Mouse (Mus musculus): ENCODE measurements at regions not wholly inside any gene's neighbourhood (a gene's known extent, or its start where the extent isn't known, plus 50 kb on each side); places are given as distances from the start of the nearest gene placed in this dataset.
A peak's percentile ranks its signal among the peaks of the same experiment; 100 is the strongest.

- no peaks in the 10 kb centered on the region for H3K36me3 ChIP-seq (ENCODE audit: control insufficient read depth, insufficient read depth, low read length)
- TF ChIP-seq CTCF (IDR thresholded peaks at IDR 0.05; ENCODE audit: control insufficient read depth, insufficient read depth, insufficient replicate concordance, low read depth, low read length) (peak; percentile 94), POLR2A (IDR thresholded peaks at IDR 0.05; ENCODE audit: control insufficient read depth, low read depth, low read length) (no peak)
- no peaks in the 10 kb centered on the region for H3K27me3 ChIP-seq (ENCODE audit: control insufficient read depth, insufficient read depth, low read length)
- H3K4me1 ChIP-seq (ENCODE audit: control insufficient read depth, insufficient read depth, low read length): no peaks in the 10 kb centered on the region
- H3K4me3 ChIP-seq (ENCODE audit: control insufficient read depth, low read depth, low read length): no peak overlapping the region
- H3K27ac ChIP-seq (ENCODE audit: control insufficient read depth, insufficient read depth, low read depth, low read length): no peak overlapping the region
These were observed 51.2 kb upstream of the Tmem72 start for GRCm38 (mm10) chr6:116767738-116768522.

- H3K27ac ChIP-seq (ENCODE audit: control insufficient read depth, insufficient read depth, low read depth, low read length): no peak overlapping the region
- H3K4me1 ChIP-seq (ENCODE audit: control insufficient read depth, insufficient read depth, low read length): no peaks in the 10 kb centered on the region
- H3K36me3 ChIP-seq (ENCODE audit: control insufficient read depth, insufficient read depth, low read length): no peaks in the 10 kb centered on the region
- H3K27me3 ChIP-seq (ENCODE audit: control insufficient read depth, insufficient read depth, low read length): no peaks in the 10 kb centered on the region
- TF ChIP-seq CTCF (IDR thresholded peaks at IDR 0.05; ENCODE audit: control insufficient read depth, insufficient read depth, insufficient replicate concordance, low read depth, low read length) (peak; percentile 68), POLR2A (IDR thresholded peaks at IDR 0.05; ENCODE audit: control insufficient read depth, low read depth, low read length) (no peak)
- H3K4me3 ChIP-seq (ENCODE audit: control insufficient read depth, low read depth, low read length): no peak overlapping the region
These were observed 58.4 kb upstream of the Tmem72 start for GRCm38 (mm10) chr6:116774954-116775675.

DNA sequence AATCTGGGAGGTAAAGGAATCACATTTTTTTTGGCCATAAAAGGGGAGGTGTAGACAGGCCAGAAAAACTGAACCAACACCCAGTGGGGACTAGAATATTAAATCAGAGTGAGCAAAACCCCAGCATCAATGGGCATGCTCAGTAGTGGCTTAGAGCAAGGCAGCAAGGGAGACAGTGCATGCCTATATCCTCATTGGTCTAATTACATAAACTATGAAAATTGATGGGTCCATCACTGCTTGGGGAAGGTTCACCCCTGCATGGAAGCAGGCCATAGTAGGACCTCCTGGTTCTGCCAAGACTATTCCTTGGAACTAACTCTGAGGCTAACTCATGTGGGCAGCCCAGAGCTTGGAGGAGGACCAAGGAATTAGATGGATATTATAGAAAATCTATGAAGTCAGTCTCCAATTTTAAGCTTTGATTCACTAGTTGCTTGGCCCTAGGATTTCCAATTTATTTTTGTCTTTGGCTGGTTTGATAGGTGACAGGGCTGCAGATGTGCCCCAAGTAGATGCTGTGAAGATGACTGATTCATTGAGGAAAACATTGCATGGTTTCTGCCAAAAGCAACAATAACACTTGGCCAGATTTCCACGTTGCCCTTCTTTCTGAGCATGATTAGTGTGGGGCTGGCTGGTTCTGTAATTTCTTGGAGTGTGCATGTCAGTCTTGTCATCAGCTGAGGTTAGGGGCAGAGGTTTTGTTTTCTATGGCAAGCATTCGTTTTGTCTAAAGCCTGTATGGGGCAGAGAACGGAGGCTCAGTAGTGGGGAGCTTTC is 70.0 kb upstream of the Tmem72 start:
- H3K4me1 ChIP-seq (ENCODE audit: control insufficient read depth, insufficient read depth, low read length): no peaks in the 10 kb centered on the region
- H3K27ac ChIP-seq (ENCODE audit: control insufficient read depth, insufficient read depth, low read depth, low read length): no peak overlapping the region
- no peaks in the 10 kb centered on the region for H3K36me3 ChIP-seq (ENCODE audit: control insufficient read depth, insufficient read depth, low read length)
- H3K4me3 ChIP-seq (ENCODE audit: control insufficient read depth, low read depth, low read length): no peak overlapping the region
- TF ChIP-seq POLR2A (IDR thresholded peaks at IDR 0.05; ENCODE audit: control insufficient read depth, low read depth, low read length) (no peak), CTCF (IDR thresholded peaks at IDR 0.05; ENCODE audit: control insufficient read depth, insufficient read depth, insufficient replicate concordance, low read depth, low read length) (no peak)
- H3K27me3 ChIP-seq (ENCODE audit: control insufficient read depth, insufficient read depth, low read length): no peaks in the 10 kb centered on the region

DNA sequence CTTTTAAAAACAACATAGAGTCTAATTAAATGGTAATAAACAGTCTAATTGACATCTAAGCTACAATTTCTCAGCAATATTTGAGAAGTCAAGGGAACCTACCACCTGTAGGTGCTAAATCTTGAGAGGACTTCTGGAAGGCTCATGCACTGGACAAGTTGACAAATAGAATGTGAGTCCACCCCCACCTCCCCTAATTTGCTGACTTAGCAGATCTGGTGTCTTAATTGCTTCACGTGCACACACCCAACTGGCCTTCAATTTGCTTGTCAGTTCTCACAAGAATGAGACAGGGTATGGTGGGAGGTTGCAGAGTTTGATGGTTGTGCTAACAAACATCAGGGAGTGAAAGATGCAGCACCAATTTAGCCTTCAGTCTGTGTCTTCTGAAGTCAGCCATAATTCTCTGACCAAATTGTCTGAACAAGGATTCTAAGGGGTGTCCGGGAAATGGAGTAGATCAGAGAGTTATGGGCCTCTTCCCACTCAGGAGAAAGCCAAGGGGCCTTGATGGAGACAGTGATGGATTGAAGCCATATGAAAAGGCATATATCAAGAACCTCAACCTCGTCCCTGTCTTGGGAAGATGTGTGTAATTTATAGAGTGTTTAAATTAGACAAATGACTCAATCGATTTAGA is 76.7 kb upstream of the Tmem72 start:
- TF ChIP-seq CTCF (IDR thresholded peaks at IDR 0.05; ENCODE audit: control insufficient read depth, insufficient read depth, insufficient replicate concordance, low read depth, low read length) (no peak), POLR2A (IDR thresholded peaks at IDR 0.05; ENCODE audit: control insufficient read depth, low read depth, low read length) (no peak)
- no peaks in the 10 kb centered on the region for H3K36me3 ChIP-seq (ENCODE audit: control insufficient read depth, insufficient read depth, low read length)
- H3K4me1 ChIP-seq (ENCODE audit: control insufficient read depth, insufficient read depth, low read length): no peaks in the 10 kb centered on the region
- no peaks in the 10 kb centered on the region for H3K27me3 ChIP-seq (ENCODE audit: control insufficient read depth, insufficient read depth, low read length)
- no peak overlapping the region for H3K27ac ChIP-seq (ENCODE audit: control insufficient read depth, insufficient read depth, low read depth, low read length)
- no peak overlapping the region for H3K4me3 ChIP-seq (ENCODE audit: control insufficient read depth, low read depth, low read length)

DNA sequence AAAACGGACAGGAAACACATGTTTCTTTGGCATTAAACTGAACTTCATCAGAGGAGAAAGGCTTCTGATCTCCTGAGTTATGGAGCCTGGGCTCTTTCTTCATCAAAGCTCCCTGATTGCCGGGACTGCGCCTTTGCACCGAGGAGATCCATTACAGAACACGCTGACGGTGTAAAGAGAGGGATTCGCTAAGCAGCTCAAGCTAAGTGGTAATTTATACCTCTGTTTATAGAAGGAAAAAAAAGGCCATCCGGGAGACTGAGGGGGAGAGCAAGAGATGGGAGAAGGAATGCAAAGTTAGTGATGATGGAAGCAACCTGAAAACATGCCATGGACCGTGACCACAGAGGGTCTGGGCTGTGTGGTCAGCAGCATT is 77.2 kb upstream of the Tmem72 start:
- H3K36me3 ChIP-seq (ENCODE audit: control insufficient read depth, insufficient read depth, low read length): no peaks in the 10 kb centered on the region
- no peak for TF ChIP-seq CTCF (IDR thresholded peaks at IDR 0.05; ENCODE audit: control insufficient read depth, insufficient read depth, insufficient replicate concordance, low read depth, low read length)
- TF ChIP-seq POLR2A (IDR thresholded peaks at IDR 0.05; ENCODE audit: control insufficient read depth, low read depth, low read length): no peak

GRCm38 (mm10) chr6:116821215-116821912 is 104.7 kb upstream of the Tmem72 start:
- Histone ChIP-seq H3K36me3 (ENCODE audit: control insufficient read depth, insufficient read depth, low read length) (no peaks in the 10 kb centered on the region), H3K27me3 (ENCODE audit: control insufficient read depth, insufficient read depth, low read length) (no peaks in the 10 kb centered on the region)
- TF ChIP-seq CTCF (IDR thresholded peaks at IDR 0.05; ENCODE audit: control insufficient read depth, insufficient read depth, insufficient replicate concordance, low read depth, low read length) (no peak), POLR2A (IDR thresholded peaks at IDR 0.05; ENCODE audit: control insufficient read depth, low read depth, low read length) (no peak)

More for the DNA sequence above, 77.2 kb upstream of the Tmem72 start:
- Histone ChIP-seq H3K4me1 (ENCODE audit: control insufficient read depth, insufficient read depth, low read length) (no peaks in the 10 kb centered on the region), H3K27me3 (ENCODE audit: control insufficient read depth, insufficient read depth, low read length) (no peaks in the 10 kb centered on the region), H3K27ac (ENCODE audit: control insufficient read depth, insufficient read depth, low read depth, low read length) (no peak overlapping the region), H3K4me3 (ENCODE audit: control insufficient read depth, low read depth, low read length) (no peak overlapping the region)

More at GRCm38 (mm10) chr6:116821215-116821912, 104.7 kb upstream of the Tmem72 start:
- Histone ChIP-seq H3K4me3 (ENCODE audit: control insufficient read depth, low read depth, low read length) (no peak overlapping the region), H3K27ac (ENCODE audit: control insufficient read depth, insufficient read depth, low read depth, low read length) (no peak overlapping the region), H3K4me1 (ENCODE audit: control insufficient read depth, insufficient read depth, low read length) (peaks cover 4% of the 10 kb centered on the region; the same call in 1 of the 2 replicates)

Measured in testis, adult 2 months (tissue).